Mouse (Mus musculus) bone marrow macrophage, adult 2 months (primary cell): Measurements from ENCODE around the gene Ninl.

ENCODE experiments used
- CTCF ChIP-seq: IDR thresholded peaks from 2 replicates; pipeline ENCODE4 v1.5.1; 2012; ENCODE audit warnings: low read depth, mild to moderate bottlenecking, low read length, moderate library complexity
- POLR2A ChIP-seq: IDR thresholded peaks from 2 replicates; pipeline ENCODE4 v1.6.1; 2012; ENCODE audit warnings: mild to moderate bottlenecking, low read depth, low read length, borderline replicate concordance

- TF ChIP-seq CTCF = no peak
- no peak for TF ChIP-seq POLR2A
These were observed 128.8 kb downstream of the Ninl start for GRCm38 (mm10) chr2:150910295-150910881.
